Mouse (Mus musculus): ENCODE measurements around the gene Fam3a. TPM values are rescaled to one million over a fixed set of nuclear protein-coding genes. Genes with fewer than 3 reads are reported as not detected.

Fam3a gene
- 44.4 TPM for polyA plus RNA-seq (2017; shearing (Covaris generic))

GRCm38 (mm10) chrX:74392535-74393443 is at the start of gene Fam3a, which contains the start of gene Ikbkg:
TSS of gene Fam3a (minus strand) at chrX:74393272.
TSS of gene Ikbkg (plus strand) at chrX:74393290.

GRCm38 (mm10) chrX:74428826-74429276 is 35.8 kb upstream of the Fam3a start, which contains the start of gene G6pdx:
TSS of gene G6pdx (minus strand) at chrX:74429194.

GRCm38 (mm10) chrX:74372888-74373549 is 20.1 kb downstream of the Fam3a start, which contains the start of the genes Ubl4a and Slc10a3:
TSS of gene Ubl4a (minus strand) at chrX:74373218.
TSS of gene Slc10a3 (minus strand) at chrX:74373349.

GRCm38 (mm10) chrX:74353467-74353770 is 39.7 kb downstream of the Fam3a start, which contains the start of gene Lage3:
TSS of gene Lage3 (minus strand) at chrX:74353618.

Other genes starting within 250 kb of the Fam3a start
- gene Tex28, start 225.4 kb downstream of the Fam3a start, polyA plus RNA-seq (2017; shearing (Covaris generic)): not detected
- gene Tktl1, start 216.0 kb downstream of the Fam3a start, polyA plus RNA-seq (2017; shearing (Covaris generic)): 1.5 TPM
- gene Flna, start 143.5 kb downstream of the Fam3a start, polyA plus RNA-seq (2017; shearing (Covaris generic)): 379 TPM
- 70.3 TPM for gene Emd, start 138.6 kb downstream of the Fam3a start, polyA plus RNA-seq (2017; shearing (Covaris generic))
- 91.2 TPM for gene Rpl10, start 122.5 kb downstream of the Fam3a start, polyA plus RNA-seq (2017; shearing (Covaris generic))
- gene Taz, start 111.4 kb downstream of the Fam3a start, polyA plus RNA-seq (2017; shearing (Covaris generic)): 187 TPM
- gene Dnase1l1, start 110.9 kb downstream of the Fam3a start, polyA plus RNA-seq (2017; shearing (Covaris generic)): 34.0 TPM
- gene Atp6ap1, start 96.2 kb downstream of the Fam3a start, polyA plus RNA-seq (2017; shearing (Covaris generic)): 197 TPM
- 309 TPM for gene Gdi1, start 88.3 kb downstream of the Fam3a start, polyA plus RNA-seq (2017; shearing (Covaris generic))
- gene Fam50a, start 80.2 kb downstream of the Fam3a start, polyA plus RNA-seq (2017; shearing (Covaris generic)): 31.0 TPM
- gene Plxna3, start 64.2 kb downstream of the Fam3a start, polyA plus RNA-seq (2017; shearing (Covaris generic)): 5.7 TPM
- gene Lage3, start 39.7 kb downstream of the Fam3a start, polyA plus RNA-seq (2017; shearing (Covaris generic)): 71.9 TPM
- gene Ubl4a, start 20.1 kb downstream of the Fam3a start, polyA plus RNA-seq (2017; shearing (Covaris generic)): 75.1 TPM
- gene Slc10a3, start 19.9 kb downstream of the Fam3a start, polyA plus RNA-seq (2017; shearing (Covaris generic)): 45.3 TPM
- 57.9 TPM for gene Ikbkg, start within 50 bp of the Fam3a start, polyA plus RNA-seq (2017; shearing (Covaris generic))
- gene G6pdx, start 35.9 kb upstream of the Fam3a start, polyA plus RNA-seq (2017; shearing (Covaris generic)): 64.6 TPM
- gene Gm6880, start 88.1 kb upstream of the Fam3a start, polyA plus RNA-seq (2017; shearing (Covaris generic)): not detected
- gene Olfr1326-ps1, start 181.6 kb upstream of the Fam3a start, polyA plus RNA-seq (2017; shearing (Covaris generic)): not detected
- gene Olfr1325, start 199.4 kb upstream of the Fam3a start, polyA plus RNA-seq (2017; shearing (Covaris generic)): not detected